In the genomic region with DNA sequence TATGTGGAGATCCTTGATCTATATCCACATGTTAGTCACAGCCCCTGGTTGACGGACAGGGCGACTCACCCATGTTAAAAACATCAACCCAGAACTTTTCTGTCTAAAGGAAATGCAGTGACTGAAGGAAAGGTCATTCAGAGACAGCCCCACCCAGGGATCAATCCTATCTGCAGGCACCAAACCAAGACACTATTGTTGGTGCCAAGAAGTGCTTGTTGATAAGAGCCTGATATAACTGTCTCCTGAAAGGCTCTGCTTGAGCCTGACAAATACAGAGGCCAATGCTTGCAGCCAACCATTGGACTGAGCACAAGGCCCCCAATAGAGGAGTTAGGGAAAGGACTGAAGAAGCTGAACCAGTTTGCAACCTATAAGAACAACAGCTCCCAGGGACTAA, we compare ENCODE assay signal across 30 mouse cellular contexts.
"Had no signal": no experiment of that assay in that cellular context is flagged by ENCODE, and none has a peak within 500 bp of the region (broad histone marks: within the 10 kb centered on the region; RNA-seq: fewer than 3 reads in every experiment).

No protein-coding gene starts in this region.

- H3K4me1 ChIP-seq: heart, embryonic 13.5 days; heart, embryonic 15.5 days; hindbrain, embryonic 10.5 days; hindbrain, embryonic 12.5 days; hindbrain, embryonic 13.5 days; hindbrain, embryonic 15.5 days; intestine, embryonic 15.5 days; kidney, embryonic 15.5 days had no signal

- H3K9ac ChIP-seq: heart, embryonic 12.5 days; heart, embryonic 13.5 days; heart, embryonic 15.5 days; hindbrain, embryonic 12.5 days; hindbrain, embryonic 13.5 days; hindbrain, embryonic 14.5 days; hindbrain, embryonic 15.5 days; intestine, embryonic 15.5 days; kidney, embryonic 15.5 days had no signal

- H3K27ac ChIP-seq: heart, embryonic 13.5 days; heart, embryonic 15.5 days; hindbrain, embryonic 10.5 days; hindbrain, embryonic 12.5 days; hindbrain, embryonic 13.5 days; hindbrain, embryonic 14.5 days; hindbrain, embryonic 15.5 days; hindbrain, postnatal 0 days; intestine, embryonic 15.5 days; kidney, embryonic 15.5 days; kidney, postnatal 0 days; layer of hippocampus, adult 2 months; left cerebral cortex, adult 2 months had no signal

- H3K4me3 ChIP-seq: heart, embryonic 12.5 days; heart, embryonic 13.5 days; heart, embryonic 15.5 days; hindbrain, embryonic 10.5 days; hindbrain, embryonic 12.5 days; hindbrain, embryonic 13.5 days; hindbrain, embryonic 15.5 days; intestine, embryonic 15.5 days; kidney, embryonic 15.5 days; layer of hippocampus, adult 2 months; left cerebral cortex, adult 2 months had no signal

- H3K36me3 ChIP-seq: heart, embryonic 12.5 days; heart, embryonic 13.5 days; heart, embryonic 15.5 days; hindbrain, embryonic 10.5 days; hindbrain, embryonic 12.5 days; hindbrain, embryonic 13.5 days; hindbrain, embryonic 15.5 days; intestine, embryonic 15.5 days; kidney, embryonic 15.5 days had no signal

- H3K27me3 ChIP-seq: heart, embryonic 12.5 days; heart, embryonic 13.5 days; heart, embryonic 15.5 days; hindbrain, embryonic 12.5 days; hindbrain, embryonic 13.5 days; hindbrain, embryonic 15.5 days; intestine, embryonic 15.5 days; kidney, embryonic 15.5 days had no signal

- H3K9me3 ChIP-seq: heart, embryonic 12.5 days; heart, embryonic 13.5 days; heart, embryonic 15.5 days; hindbrain, embryonic 10.5 days; hindbrain, embryonic 12.5 days; hindbrain, embryonic 13.5 days; hindbrain, embryonic 15.5 days; intestine, embryonic 15.5 days; kidney, embryonic 15.5 days had no signal

- DNase-seq: heart, postnatal 10 days; heart, postnatal 14 days; heart, postnatal 36 days; heart, postnatal 4 days; kidney, adult 11 months; kidney, adult 18-20 months; kidney, adult 2 months; kidney, adult 8-10 months; kidney, adult 9 months; kidney, postnatal 10 days; kidney, postnatal 14 days; kidney, postnatal 25 days; kidney, postnatal 36 days; kidney, postnatal 4 days; layer of hippocampus, adult 9-11 months; layer of hippocampus, postnatal 36 days had no signal
